Mouse (Mus musculus) cerebellum, adult 2 months (tissue): ENCODE data around the gene Fcho2. TPM values are rescaled to one million over a fixed set of nuclear protein-coding genes. Genes with fewer than 3 reads are reported as not detected.

Source experiments
- DNase-seq, 2 experiments: peaks; one replicate each; pipeline ENCODE4 v3.0.0; 2021
- H3K27ac ChIP-seq: fragments of 200-500 bp; 2 replicates; pipeline ENCODE4 v1.5.1; 2012; ENCODE audit warnings: low read length, control low read depth, inconsistent platforms; ENCODE audit not compliant: insufficient read depth
- H3K27me3 ChIP-seq: fragments of 200-500 bp; 2 replicates; pipeline ENCODE4 v1.6.1; 2012; ENCODE audit warnings: inconsistent platforms, mild to moderate bottlenecking, low read length, moderate library complexity; ENCODE audit not compliant: control insufficient read depth, insufficient read depth
- H3K4me1 ChIP-seq: fragments of 200-500 bp; 2 replicates; pipeline ENCODE4 v1.6.1; 2011; ENCODE audit warnings: low read length; ENCODE audit not compliant: control insufficient read depth, insufficient read depth
- H3K4me3 ChIP-seq: fragments of 200-500 bp; replicated peaks from 2 replicates; pipeline ENCODE3; 2011; ENCODE audit warnings: mild to moderate bottlenecking, low read depth, low read length, control low read depth; ENCODE audit not compliant: insufficient read depth
- CTCF ChIP-seq: fragments of 200-500 bp; IDR thresholded peaks from 2 replicates; pipeline ENCODE4 v1.5.1; 2011; ENCODE audit warnings: low read depth, mild to moderate bottlenecking, control low read depth, low read length, moderate library complexity, borderline replicate concordance; ENCODE audit not compliant: insufficient read depth
- POLR2A ChIP-seq: fragments of 200-500 bp; IDR thresholded peaks from 2 replicates; pipeline ENCODE4 v1.6.1; 2011; ENCODE audit warnings: low read length, control low read depth, borderline replicate concordance; ENCODE audit not compliant: insufficient read depth
- WGBS: fragments of 180-500 bp; shearing (Covaris S2); methylation state at CpG from one replicate; pipeline ENCODE4 v1.1.7; 2018; 5-methylcytosine and 5-hydroxymethylcytosine counted together
- polyA plus RNA-seq: library from polyadenylated mRNA; depleted of rRNA; stranded (reverse); fragments of >200 nt; gene quantifications from 2 replicates; pipeline ENCODE4 v1.2.3, GENCODE M21; 2012

The Fcho2 gene
- polyA plus RNA-seq, 1 experiment, result 21.1 TPM

DNA sequence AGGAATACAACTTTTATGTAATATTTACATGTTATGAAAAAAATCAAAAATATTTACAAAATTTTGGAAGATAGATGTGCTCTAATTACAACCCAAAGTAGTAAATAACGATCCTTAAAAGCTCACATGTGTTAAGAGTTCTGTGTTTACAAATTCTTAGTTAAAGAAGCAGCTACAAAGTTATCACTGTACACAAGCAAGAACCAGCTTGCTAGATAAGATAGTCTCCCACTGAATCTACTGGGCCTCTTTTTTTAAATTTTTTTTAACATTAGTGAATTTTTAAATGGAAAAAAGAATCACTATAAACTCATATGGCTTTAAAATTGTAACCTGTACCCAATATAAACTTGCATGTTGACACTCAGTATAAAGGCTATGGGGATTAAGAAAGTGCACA, 91.8 kb downstream of the Fcho2 start:
- Histone ChIP-seq H3K4me3 (no peak overlapping the region), H3K27ac (no peak overlapping the region), H3K4me1 (no peaks in the 10 kb centered on the region), H3K27me3 (no peaks in the 10 kb centered on the region)
- 99% methylated on average over 1 of the region's 1 CpGs for WGBS
- no peak for TF ChIP-seq POLR2A
- no peak for TF ChIP-seq CTCF
- DNase-seq, result no peak

DNA sequence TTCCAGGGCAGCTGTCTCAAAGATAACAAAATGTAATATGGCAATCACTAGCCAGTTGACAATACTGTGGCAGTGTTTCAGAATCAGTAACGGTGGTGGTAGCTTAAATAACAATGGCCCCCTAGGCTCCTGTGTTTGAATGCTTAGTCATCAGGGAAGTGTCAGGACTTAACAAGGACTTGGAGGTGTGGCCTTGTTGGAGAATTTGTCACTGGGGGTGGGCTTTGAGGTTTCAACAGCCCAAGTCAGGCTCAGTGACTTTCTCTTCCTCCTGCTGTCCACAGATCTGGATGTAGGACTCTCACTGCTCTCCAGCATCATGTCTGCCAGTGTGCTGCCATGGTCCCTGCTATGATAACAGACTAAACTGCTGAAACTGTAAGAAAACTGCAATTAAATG, 93.0 kb downstream of the Fcho2 start:
- WGBS, result 36% methylated on average over 1 of the region's 1 CpGs
- Histone ChIP-seq H3K27me3 (no peaks in the 10 kb centered on the region), H3K4me1 (no peaks in the 10 kb centered on the region), H3K27ac (no peak overlapping the region), H3K4me3 (no peak overlapping the region)
- TF ChIP-seq CTCF (no peak), POLR2A (no peak)
- no peak for DNase-seq

- no peak overlapping the region for H3K4me3 ChIP-seq
- no peaks in the 10 kb centered on the region for H3K4me1 ChIP-seq
- TF ChIP-seq POLR2A, result no peak
- TF ChIP-seq CTCF, result no peak
- WGBS, result 71% methylated on average over 8 of the region's 8 CpGs
- no peak for DNase-seq
- no peaks in the 10 kb centered on the region for H3K27me3 ChIP-seq
- H3K27ac ChIP-seq, result no peak overlapping the region
Observed at GRCm38 (mm10) chr13:98716176-98716575, 99.1 kb downstream of the Fcho2 start.

DNA sequence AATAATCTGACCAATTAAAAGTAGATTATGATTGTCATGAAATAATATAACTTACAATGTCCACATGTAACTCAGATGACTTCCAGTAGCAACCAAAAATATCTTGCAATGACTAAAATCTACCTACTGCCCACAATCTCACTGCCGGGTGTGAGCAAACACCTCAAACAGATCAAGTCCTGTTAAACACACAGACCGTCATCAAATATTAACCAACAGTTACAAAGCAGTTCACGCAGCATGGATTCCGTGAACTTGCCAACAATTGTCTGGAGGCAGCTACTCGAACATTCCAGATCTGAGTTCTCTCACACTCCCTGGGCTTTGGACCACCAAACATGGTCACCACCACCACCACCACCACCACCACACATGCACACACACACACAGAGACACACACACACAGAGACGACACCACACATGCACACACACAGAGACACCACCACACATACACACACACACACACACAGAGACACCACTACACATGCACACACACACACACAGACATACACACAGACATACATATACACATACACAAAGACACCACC, 99.7 kb downstream of the Fcho2 start:
- Histone ChIP-seq H3K27ac (no peak overlapping the region), H3K4me1 (no peaks in the 10 kb centered on the region), H3K27me3 (no peaks in the 10 kb centered on the region), H3K4me3 (no peak overlapping the region)
- DNase-seq, result no peak
- WGBS, result 72% methylated on average over 6 of the region's 6 CpGs
- TF ChIP-seq POLR2A (no peak), CTCF (no peak)

- no peak for DNase-seq
- Histone ChIP-seq H3K27ac (no peak overlapping the region), H3K4me1 (no peaks in the 10 kb centered on the region), H3K27me3 (no peaks in the 10 kb centered on the region), H3K4me3 (no peak overlapping the region)
- 100% methylated on average over 1 of the region's 1 CpGs for WGBS
- TF ChIP-seq POLR2A (no peak), CTCF (no peak)
Observed at GRCm38 (mm10) chr13:98710655-98711054, 104.6 kb downstream of the Fcho2 start.

GRCm38 (mm10) chr13:98710236-98710635, 105.0 kb downstream of the Fcho2 start:
- 79% methylated on average over 8 of the region's 8 CpGs for WGBS
- no peak for DNase-seq
- Histone ChIP-seq H3K27ac (no peak overlapping the region), H3K4me1 (no peaks in the 10 kb centered on the region), H3K27me3 (no peaks in the 10 kb centered on the region), H3K4me3 (no peak overlapping the region)
- TF ChIP-seq POLR2A, result no peak
- TF ChIP-seq CTCF, result no peak

DNA sequence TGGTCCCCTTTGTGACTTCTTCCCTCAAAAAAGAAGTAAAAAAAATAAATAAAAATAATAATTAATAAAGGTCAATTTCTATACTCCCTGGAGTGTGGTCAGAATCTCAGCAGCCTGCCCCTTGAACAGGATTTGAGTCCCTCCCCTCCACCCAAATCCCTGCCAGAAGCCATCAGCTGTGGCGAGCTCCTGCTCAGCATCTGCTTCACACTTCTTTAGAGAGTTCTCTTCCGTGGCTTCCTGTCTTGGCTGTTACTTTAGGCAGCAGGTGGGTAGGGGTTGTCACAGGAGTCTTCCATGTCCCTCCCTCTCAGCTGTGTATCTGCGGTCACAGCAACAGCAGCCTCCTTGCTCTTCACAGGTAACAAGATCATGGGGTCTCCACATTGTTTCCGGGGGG, 109.7 kb downstream of the Fcho2 start:
- Histone ChIP-seq H3K27me3 (no peaks in the 10 kb centered on the region), H3K4me1 (no peaks in the 10 kb centered on the region), H3K4me3 (no peak overlapping the region), H3K27ac (no peak overlapping the region)
- DNase-seq, result no peak
- 55% methylated on average over 4 of the region's 4 CpGs for WGBS
- TF ChIP-seq POLR2A, result no peak
- no peak for TF ChIP-seq CTCF

DNA sequence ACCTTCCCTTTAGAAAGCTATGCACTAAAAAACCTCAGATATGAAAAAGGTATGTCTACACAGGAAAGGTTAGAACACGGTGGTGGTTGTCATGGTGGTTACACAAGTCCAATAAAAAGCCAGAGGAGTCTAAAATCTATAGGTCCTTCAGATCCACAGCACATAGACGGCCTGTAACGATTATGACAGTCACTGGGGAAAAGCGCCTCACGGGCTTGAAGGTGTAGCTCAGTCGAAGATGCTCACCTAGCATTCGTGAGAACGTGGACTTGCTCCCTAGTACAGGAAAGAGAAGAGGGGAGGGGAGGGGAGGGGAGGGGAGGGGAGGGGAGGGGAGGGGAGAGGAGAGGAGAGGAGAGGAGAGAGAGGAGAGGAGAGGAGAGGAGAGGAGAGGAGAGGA, 111.5 kb downstream of the Fcho2 start:
- no peak for DNase-seq
- no peak overlapping the region for H3K27ac ChIP-seq
- H3K4me1 ChIP-seq, result no peaks in the 10 kb centered on the region
- WGBS, result 91% methylated on average over 7 of the region's 8 CpGs
- no peak overlapping the region for H3K4me3 ChIP-seq
- TF ChIP-seq CTCF, result no peak
- H3K27me3 ChIP-seq, result no peaks in the 10 kb centered on the region

GRCm38 (mm10) chr13:98702361-98702760, 112.9 kb downstream of the Fcho2 start:
- WGBS, result 83% methylated on average over 8 of the region's 8 CpGs
- Histone ChIP-seq H3K27ac (no peak overlapping the region), H3K4me1 (no peaks in the 10 kb centered on the region), H3K4me3 (no peak overlapping the region), H3K27me3 (no peaks in the 10 kb centered on the region)
- no peak for TF ChIP-seq CTCF
- TF ChIP-seq POLR2A, result no peak
- no peak for DNase-seq

GRCm38 (mm10) chr13:98701309-98701675, 114.0 kb downstream of the Fcho2 start:
- Histone ChIP-seq H3K27ac (no peak overlapping the region), H3K4me3 (no peak overlapping the region), H3K4me1 (no peaks in the 10 kb centered on the region), H3K27me3 (no peaks in the 10 kb centered on the region)
- no peak for DNase-seq
- WGBS, result 86% methylated on average over 5 of the region's 5 CpGs
- TF ChIP-seq POLR2A, result no peak
- no peak for TF ChIP-seq CTCF
